Mouse (Mus musculus): ENCODE data around the gene Sspo.

DNA sequence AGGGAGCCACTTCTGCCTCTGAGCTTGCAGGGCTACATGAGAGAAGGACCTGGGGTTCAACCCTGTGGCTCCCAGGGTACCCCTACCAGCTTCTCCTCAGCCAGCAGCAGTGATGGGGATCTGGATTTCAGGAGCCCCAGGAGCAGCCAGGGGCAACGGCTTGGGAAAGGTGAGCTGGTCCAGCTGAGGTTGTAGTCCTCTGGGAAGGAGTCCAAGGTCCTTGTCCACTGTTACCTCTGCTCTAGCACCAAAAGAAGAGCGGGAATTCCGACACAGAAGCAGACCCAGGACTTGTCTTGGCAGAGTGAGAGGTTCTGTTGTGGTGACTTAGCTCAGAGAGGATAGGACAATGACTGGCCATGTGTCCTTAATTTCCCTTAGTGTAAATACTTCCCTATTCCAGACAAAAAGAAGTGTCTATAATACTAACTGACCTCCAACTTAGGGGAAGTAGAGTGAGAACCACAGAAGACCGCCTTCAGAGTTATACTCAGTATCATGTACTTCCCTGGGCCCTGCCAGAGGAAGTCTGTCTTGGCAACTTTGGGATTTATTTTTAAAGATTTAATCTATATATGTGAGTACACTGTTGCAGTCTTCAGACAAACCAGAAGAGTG lies 38.2 kb upstream of the Sspo start:
- TF ChIP-seq CTCF (IDR thresholded peaks at IDR 0.05; ENCODE audit: control insufficient read depth, insufficient read depth, insufficient read length) (no peak), MYOG (IDR thresholded peaks at IDR 0.05; ENCODE audit: control insufficient read depth, extremely low read depth, insufficient read length) (no peak), USF1 (IDR thresholded peaks at IDR 0.05; ENCODE audit: low read depth) (no peak), MYOD1 (IDR thresholded peaks at IDR 0.05; ENCODE audit: control insufficient read depth, insufficient read length, low read depth) (no peak)

Measured in C2C12 (cell line).